ENCODE assay signal across 24 mouse cellular contexts in genomic region chr4:153620871-153621270, GRCm38 (mm10).
"Had no signal": no experiment of that assay in that cellular context is flagged by ENCODE, and none has a peak within 500 bp of the region (broad histone marks: within the 10 kb centered on the region; RNA-seq: fewer than 3 reads in every experiment).

No protein-coding gene starts in this region.

- DNase-seq: heart, adult 11 months; heart, adult 2 months; heart, postnatal 14 days; heart, postnatal 36 days; kidney, adult 11 months; kidney, adult 8-10 months; kidney, postnatal 14 days; kidney, postnatal 36 days; layer of hippocampus, adult 9-11 months; layer of hippocampus, postnatal 36 days; left cerebral cortex, postnatal 4 days had no signal

- ATAC-seq: hindbrain, postnatal 0 days; intestine, embryonic 16.5 days; liver, embryonic 12.5 days had no signal

- H3K36me3 ChIP-seq: heart, embryonic 13.5 days; heart, embryonic 15.5 days; hindbrain, embryonic 13.5 days; hindbrain, embryonic 15.5 days; kidney, embryonic 15.5 days; limb, embryonic 13.5 days; limb, embryonic 15.5 days; liver, embryonic 12.5 days had no signal

- H3K9ac ChIP-seq: heart, embryonic 13.5 days; heart, embryonic 15.5 days; hindbrain, embryonic 13.5 days; hindbrain, embryonic 15.5 days; kidney, embryonic 15.5 days; limb, embryonic 13.5 days; limb, embryonic 15.5 days; liver, embryonic 12.5 days; liver, embryonic 14.5 days had no signal

- H3K9me3 ChIP-seq: heart, embryonic 13.5 days; heart, embryonic 15.5 days; hindbrain, embryonic 13.5 days; hindbrain, embryonic 15.5 days; kidney, embryonic 15.5 days; limb, embryonic 13.5 days; limb, embryonic 15.5 days; liver, embryonic 12.5 days had no signal

- H3K4me1 ChIP-seq: heart, embryonic 13.5 days; heart, embryonic 15.5 days; hindbrain, embryonic 13.5 days; kidney, embryonic 15.5 days; limb, embryonic 13.5 days; limb, embryonic 15.5 days; liver, embryonic 12.5 days had no signal

- H3K4me3 ChIP-seq: heart, adult 2 months; heart, embryonic 13.5 days; heart, embryonic 15.5 days; hindbrain, embryonic 13.5 days; hindbrain, embryonic 15.5 days; kidney, embryonic 15.5 days; limb, embryonic 13.5 days; limb, embryonic 15.5 days; liver, embryonic 12.5 days had no signal

- H3K27me3 ChIP-seq: heart, embryonic 15.5 days; hindbrain, embryonic 13.5 days; hindbrain, embryonic 15.5 days; kidney, embryonic 15.5 days; limb, embryonic 13.5 days; limb, embryonic 15.5 days; liver, embryonic 12.5 days had no signal

- H3K27ac ChIP-seq: heart, adult 2 months; heart, embryonic 13.5 days; heart, embryonic 15.5 days; hindbrain, embryonic 13.5 days; hindbrain, embryonic 15.5 days; hindbrain, postnatal 0 days; kidney, embryonic 15.5 days; kidney, postnatal 0 days; limb, embryonic 13.5 days; limb, embryonic 15.5 days; liver, embryonic 12.5 days; liver, embryonic 14.5 days had no signal

- H3K4me2 ChIP-seq: heart, embryonic 11.5 days; heart, embryonic 13.5 days; heart, embryonic 15.5 days; hindbrain, embryonic 13.5 days; hindbrain, embryonic 15.5 days; kidney, embryonic 15.5 days; limb, embryonic 13.5 days; limb, embryonic 15.5 days; liver, embryonic 12.5 days had no signal
